Mouse (Mus musculus): Measurements from ENCODE around the gene Col11a2.

Col11a2 gene

GRCm38 (mm10) chr17:34104804-34105203 is 65.6 kb downstream of the Col11a2 start:
- DNase-seq (ENCODE audit: low read depth, low spot score): no peak

GRCm38 (mm10) chr17:34106555-34106954 is 67.3 kb downstream of the Col11a2 start:
- no peak for DNase-seq (ENCODE audit: low read depth, low spot score)

- DNase-seq (ENCODE audit: low read depth, low spot score): no peak
Observed at GRCm38 (mm10) chr17:34107109-34107867, 68.1 kb downstream of the Col11a2 start.

- DNase-seq (ENCODE audit: low read depth, low spot score): no peak
Observed at GRCm38 (mm10) chr17:34108460-34108859, 69.2 kb downstream of the Col11a2 start.

GRCm38 (mm10) chr17:34109038-34109805 is 70.0 kb downstream of the Col11a2 start:
- DNase-seq (ENCODE audit: low read depth, low spot score): no peak

GRCm38 (mm10) chr17:34109806-34110195 is 70.6 kb downstream of the Col11a2 start:
- no peak for DNase-seq (ENCODE audit: low read depth, low spot score)

- no peak for DNase-seq (ENCODE audit: low read depth, low spot score)
Observed at GRCm38 (mm10) chr17:34110309-34110708, 71.1 kb downstream of the Col11a2 start.

GRCm38 (mm10) chr17:34114114-34114513 is 74.9 kb downstream of the Col11a2 start:
- DNase-seq (ENCODE audit: low read depth, low spot score): no peak
